Mouse (Mus musculus): Measurements from ENCODE around the gene E330017A01Rik. TPM values are rescaled to one million over a fixed set of nuclear protein-coding genes. Genes with fewer than 3 reads are reported as not detected.
"Not testable (repeated sequence)": the region's sequence is repeated elsewhere in the genome, so short reads cannot be mapped to it uniquely, and the experiment has no call there.

Gene E330017A01Rik
- not detected for total RNA-seq (2021)

GRCm38 (mm10) chr16:58638689-58639175 lies at the start of gene E330017A01Rik:
Gene E330017A01Rik (minus strand): TSS chr16:58638739.
- DNase-seq = no peak
- intact Hi-C loops (cut with DNase I) = no loop called here

GRCm38 (mm10) chr16:58685548-58686537 lies 47.3 kb upstream of the E330017A01Rik start:
- intact Hi-C loops (cut with DNase I) = loop anchor here (10.0 kb wide), 1 partner anchor 719 kb away; the partner anchor contains the start of gene Gabrr3
- no peak for DNase-seq

- no peak for DNase-seq
- intact Hi-C loops (cut with DNase I) = loop anchor here (10.0 kb wide), 1 partner anchor 720 kb away; the partner anchor contains the start of gene Gabrr3
Measured at GRCm38 (mm10) chr16:58684537-58684936, 46.0 kb upstream of the E330017A01Rik start.

- DNase-seq = no peak
- intact Hi-C loops (cut with DNase I) = loop anchor here (10.0 kb wide), 1 partner anchor 721 kb away; the partner anchor contains the start of gene Gabrr3
Measured at GRCm38 (mm10) chr16:58683911-58684310, 45.4 kb upstream of the E330017A01Rik start.

GRCm38 (mm10) chr16:58682870-58683269 lies 44.3 kb upstream of the E330017A01Rik start:
- no peak for DNase-seq
- intact Hi-C loops (cut with DNase I) = loop anchor here (10.0 kb wide), 1 partner anchor 722 kb away; the partner anchor contains the start of gene Gabrr3

- intact Hi-C loops (cut with DNase I) = loop anchor here (10.0 kb wide), 1 partner anchor 723 kb away; the partner anchor contains the start of gene Gabrr3
- DNase-seq = no peak
Measured at GRCm38 (mm10) chr16:58682046-58682445, 43.5 kb upstream of the E330017A01Rik start.

- intact Hi-C loops (cut with DNase I) = no loop called here
- DNase-seq = no peak
Measured at GRCm38 (mm10) chr16:58678660-58679059, 40.1 kb upstream of the E330017A01Rik start.

GRCm38 (mm10) chr16:58677491-58677890 lies 39.0 kb upstream of the E330017A01Rik start:
- intact Hi-C loops (cut with DNase I) = no loop called here
- DNase-seq = no peak

GRCm38 (mm10) chr16:58676633-58677032 lies 38.1 kb upstream of the E330017A01Rik start:
- intact Hi-C loops (cut with DNase I) = no loop called here
- no peak for DNase-seq

- intact Hi-C loops (cut with DNase I) = no loop called here
- no peak for DNase-seq
Measured at GRCm38 (mm10) chr16:58676156-58676555, 37.6 kb upstream of the E330017A01Rik start.

- no peak for DNase-seq
- intact Hi-C loops (cut with DNase I) = no loop called here
Measured at GRCm38 (mm10) chr16:58675256-58675655, 36.7 kb upstream of the E330017A01Rik start.

- DNase-seq = no peak
- intact Hi-C loops (cut with DNase I) = no loop called here
Measured at GRCm38 (mm10) chr16:58673811-58674410, 35.4 kb upstream of the E330017A01Rik start.

GRCm38 (mm10) chr16:58672396-58672795 lies 33.9 kb upstream of the E330017A01Rik start:
- intact Hi-C loops (cut with DNase I) = no loop called here

GRCm38 (mm10) chr16:58671212-58671985 lies 32.9 kb upstream of the E330017A01Rik start:
- intact Hi-C loops (cut with DNase I) = no loop called here
- DNase-seq = no peak

More at GRCm38 (mm10) chr16:58672396-58672795, 33.9 kb upstream of the E330017A01Rik start:
- no peak for DNase-seq

GRCm38 (mm10) chr16:58670643-58671042 lies 32.1 kb upstream of the E330017A01Rik start:
- no peak for DNase-seq
- intact Hi-C loops (cut with DNase I) = no loop called here

GRCm38 (mm10) chr16:58669917-58670630 lies 31.5 kb upstream of the E330017A01Rik start, which contains the start of gene Cpox:
Gene Cpox (plus strand): TSS chr16:58670292.
- intact Hi-C loops (cut with DNase I) = no loop called here
- peak; percentile 77 for DNase-seq

- intact Hi-C loops (cut with DNase I) = no loop called here
- DNase-seq = no peak
Measured at GRCm38 (mm10) chr16:58669264-58669663, 30.7 kb upstream of the E330017A01Rik start.

- no peak for DNase-seq
- intact Hi-C loops (cut with DNase I) = no loop called here
Measured at GRCm38 (mm10) chr16:58668586-58668985, 30.0 kb upstream of the E330017A01Rik start.

- intact Hi-C loops (cut with DNase I) = not testable (repeated sequence)
Measured at GRCm38 (mm10) chr16:58666681-58667080, 28.1 kb upstream of the E330017A01Rik start.

More at GRCm38 (mm10) chr16:58666681-58667080, 28.1 kb upstream of the E330017A01Rik start:
- DNase-seq = not testable (repeated sequence)

Measured in left cerebral cortex, postnatal 4 days (tissue).